Mouse (Mus musculus) lung, embryonic 14.5 days (tissue): ENCODE data around the gene Slc25a28. TPM values are rescaled to one million over a fixed set of nuclear protein-coding genes. Genes with fewer than 3 reads are reported as not detected.

Experiments used
- ATAC-seq: fragments of 200-750 bp; cut with Nextera tagmentation; 2 replicates; pipeline ENCODE4 v1.8.0; 2017; ENCODE audit warnings: mild to moderate bottlenecking, moderate TSS enrichment, moderate library complexity; ENCODE audit not compliant: insufficient read depth
- DNase-seq: peaks from one replicate; pipeline ENCODE4 v3.0.0-alpha.2; 2015
- H3K27ac ChIP-seq: fragments of 300-500 bp; sonication (generic); 2 replicates; pipeline ENCODE4 v1.5.1; 2014; ENCODE audit warnings: low read depth, mild to moderate bottlenecking, moderate library complexity
- H3K27me3 ChIP-seq: fragments of 300-500 bp; sonication (generic); 2 replicates; pipeline ENCODE4 v1.6.1; 2014; ENCODE audit warnings: low read length, control low read depth; ENCODE audit not compliant: insufficient read depth
- H3K36me3 ChIP-seq: fragments of 300-500 bp; sonication (generic); 2 replicates; pipeline ENCODE4 v1.6.1; 2014; ENCODE audit warnings: control low read depth; ENCODE audit not compliant: insufficient read depth
- H3K4me1 ChIP-seq: fragments of 300-500 bp; sonication (generic); 2 replicates; pipeline ENCODE4 v1.6.1; 2014; ENCODE audit warnings: antibody characterized with exemption, control low read depth; ENCODE audit not compliant: insufficient read depth
- H3K4me2 ChIP-seq: fragments of 300-500 bp; sonication (generic); 2 replicates; pipeline ENCODE4 v1.6.1; 2014; ENCODE audit warnings: mild to moderate bottlenecking
- H3K4me3 ChIP-seq: fragments of 300-500 bp; sonication (generic); 2 replicates; pipeline ENCODE4 v1.5.1; 2014; ENCODE audit warnings: low read depth, low read length
- H3K9ac ChIP-seq: fragments of 300-500 bp; sonication (generic); 2 replicates; pipeline ENCODE4 v1.6.1; 2014
- H3K9me3 ChIP-seq: fragments of 300-500 bp; sonication (generic); 2 replicates; pipeline ENCODE4 v1.6.1; 2016; ENCODE audit warnings: low read depth, low read length, control low read depth
- CTCF ChIP-seq: IDR thresholded peaks from 2 replicates; pipeline ENCODE4 v1.5.1; 2016; ENCODE audit warnings: antibody characterized with exemption, low read depth
- WGBS: fragments of 180-500 bp; shearing (Covaris S2); extraction: QIAGEN DNeasy Blood & Tissue Kit; methylation state at CpG from one replicate; pipeline ENCODE4 v1.1.7; 2014; 5-methylcytosine and 5-hydroxymethylcytosine counted together
- polyA plus RNA-seq: library from polyadenylated mRNA; unstranded; fragments of >200 nt; fragmentation: Nextera tagmentation; extraction: Ambion mirVana; gene quantifications from 2 replicates; pipeline ENCODE4 v1.2.1, GENCODE M21; 2014

Gene Slc25a28
- 12.1 and 13.0 TPM in 2 replicates for polyA plus RNA-seq

GRCm38 (mm10) chr19:43674730-43675524, at the start of gene Slc25a28:
Gene Slc25a28, minus strand, starts transcription at chr19:43674881.
- under 1% methylated on average over 76 of the region's 79 CpGs for whole genome bisulfite sequencing

GRCm38 (mm10) chr19:43724194-43724593, 49.5 kb upstream of the Slc25a28 start:
- Histone ChIP-seq H3K4me3 (no peak overlapping the region), H3K9ac (no peak overlapping the region), H3K4me1 (no peaks in the 10 kb centered on the region), H3K27me3 (no peaks in the 10 kb centered on the region), H3K9me3 (no peaks in the 10 kb centered on the region), H3K27ac (no peak overlapping the region), H3K4me2 (no peak overlapping the region), H3K36me3 (peaks cover 67% of the 10 kb centered on the region)
- 90% methylated on average over 20 of the region's 20 CpGs for WGBS
- no peak for DNase-seq
- ATAC-seq: no peak
- TF ChIP-seq CTCF: no peak

More at GRCm38 (mm10) chr19:43674730-43675524, at the start of gene Slc25a28:
- Histone ChIP-seq H3K27me3 (no peaks in the 10 kb centered on the region), H3K36me3 (no peaks in the 10 kb centered on the region), H3K27ac (peak within 1 kb of the TSS; percentile 97), H3K4me2 (peak within 1 kb of the TSS; percentile 94), H3K9me3 (no peaks in the 10 kb centered on the region), H3K9ac (peak within 1 kb of the TSS; percentile 86), H3K4me3 (peak within 1 kb of the TSS; percentile 86), H3K4me1 (peaks cover 5% of the 10 kb centered on the region; the same call in 1 of the 2 replicates)
- ATAC-seq (peak; percentile 97), DNase-seq (peak; percentile 100)
- peak; percentile 95 for TF ChIP-seq CTCF

GRCm38 (mm10) chr19:43723501-43723900, 48.8 kb upstream of the Slc25a28 start:
- ATAC-seq (no peak), DNase-seq (no peak)
- H3K4me1 ChIP-seq: no peaks in the 10 kb centered on the region
- 77% methylated on average over 10 of the region's 10 CpGs for WGBS
- peaks cover 61% of the 10 kb centered on the region for H3K36me3 ChIP-seq
- H3K27me3 ChIP-seq: no peaks in the 10 kb centered on the region
- H3K9me3 ChIP-seq: no peaks in the 10 kb centered on the region
- TF ChIP-seq CTCF: no peak
- no peak overlapping the region for H3K9ac ChIP-seq
- H3K27ac ChIP-seq: no peak overlapping the region
- no peak overlapping the region for H3K4me2 ChIP-seq
- H3K4me3 ChIP-seq: no peak overlapping the region

- ATAC-seq (no peak), DNase-seq (no peak)
- H3K9ac ChIP-seq: no peak overlapping the region
- WGBS: 77% methylated on average over 8 of the region's 8 CpGs
- H3K4me2 ChIP-seq: no peak overlapping the region
- TF ChIP-seq CTCF: no peak
- H3K4me1 ChIP-seq: no peaks in the 10 kb centered on the region
- no peaks in the 10 kb centered on the region for H3K27me3 ChIP-seq
- H3K36me3 ChIP-seq: peaks cover 61% of the 10 kb centered on the region
- H3K27ac ChIP-seq: no peak overlapping the region
- no peak overlapping the region for H3K4me3 ChIP-seq
- H3K9me3 ChIP-seq: no peaks in the 10 kb centered on the region
These were observed 48.2 kb upstream of the Slc25a28 start for GRCm38 (mm10) chr19:43722891-43723290.

- H3K4me1 ChIP-seq: no peaks in the 10 kb centered on the region
- H3K27ac ChIP-seq: no peak overlapping the region
- no peak for TF ChIP-seq CTCF
- no peaks in the 10 kb centered on the region for H3K27me3 ChIP-seq
- no peaks in the 10 kb centered on the region for H3K9me3 ChIP-seq
- no peak overlapping the region for H3K9ac ChIP-seq
- H3K4me2 ChIP-seq: no peak overlapping the region
- H3K36me3 ChIP-seq: peaks cover 46% of the 10 kb centered on the region; the same call in 1 of the 2 replicates
- 93% methylated on average over 11 of the region's 11 CpGs for WGBS
- ATAC-seq: no peak
- DNase-seq: no peak
- H3K4me3 ChIP-seq: no peak overlapping the region
These were observed 45.4 kb upstream of the Slc25a28 start for GRCm38 (mm10) chr19:43720061-43720460.

- Histone ChIP-seq H3K4me2 (no peak overlapping the region), H3K9me3 (no peaks in the 10 kb centered on the region), H3K4me3 (no peak overlapping the region), H3K27ac (no peak overlapping the region), H3K4me1 (no peaks in the 10 kb centered on the region), H3K36me3 (peaks cover 28% of the 10 kb centered on the region; the same call in 1 of the 2 replicates), H3K27me3 (no peaks in the 10 kb centered on the region), H3K9ac (no peak overlapping the region)
- ATAC-seq: no peak
- 73% methylated on average over 5 of the region's 5 CpGs for WGBS
- DNase-seq: no peak
- TF ChIP-seq CTCF: no peak
These were observed 37.3 kb upstream of the Slc25a28 start for GRCm38 (mm10) chr19:43711971-43712370.

DNA sequence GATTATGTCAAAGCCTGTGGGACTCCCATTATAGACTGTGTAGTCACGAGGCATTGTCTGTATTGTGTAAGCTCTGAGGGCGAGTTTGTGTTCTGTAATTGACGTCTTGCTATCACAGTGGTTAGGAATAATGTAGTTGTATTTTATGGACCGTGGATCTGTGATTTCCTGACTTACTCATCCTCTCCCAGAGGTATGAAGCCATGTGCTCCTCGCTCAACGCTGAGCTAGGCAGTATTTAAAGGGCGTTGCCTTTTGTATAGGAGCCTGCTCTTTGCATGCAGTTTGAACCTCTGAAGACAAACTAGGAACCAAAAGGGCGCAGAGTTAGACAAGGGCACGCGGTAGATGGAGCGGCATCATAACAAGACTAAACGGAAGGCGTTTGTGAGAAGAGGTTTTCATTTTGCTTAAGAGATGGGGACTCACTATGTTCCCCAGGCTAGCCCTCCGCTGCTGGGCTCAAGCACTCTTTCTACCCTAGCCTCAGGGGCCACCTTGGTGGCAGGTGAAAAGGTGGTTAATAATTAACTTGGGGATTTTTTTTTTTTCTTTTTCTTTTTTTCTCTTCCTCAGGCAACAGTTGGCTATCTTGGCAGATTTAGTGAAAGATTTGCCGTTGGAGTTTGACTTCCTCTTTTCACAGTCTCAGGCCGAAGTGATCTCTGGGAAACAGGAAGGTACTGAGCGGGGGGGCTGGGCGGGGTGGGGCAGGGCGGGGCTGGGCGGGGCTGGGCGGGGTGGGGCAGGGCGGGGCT, 36.7 kb upstream of the Slc25a28 start:
- Histone ChIP-seq H3K36me3 (peaks cover 28% of the 10 kb centered on the region; the same call in 1 of the 2 replicates), H3K27ac (no peak overlapping the region), H3K27me3 (no peaks in the 10 kb centered on the region), H3K4me2 (no peak overlapping the region), H3K4me1 (no peaks in the 10 kb centered on the region), H3K9ac (no peak overlapping the region), H3K4me3 (no peak overlapping the region), H3K9me3 (no peaks in the 10 kb centered on the region)
- ATAC-seq (no peak), DNase-seq (no peak)
- TF ChIP-seq CTCF: no peak
- 58% methylated on average over 22 of the region's 22 CpGs for WGBS
